Mouse (Mus musculus) skeletal muscle tissue, postnatal 0 days (tissue): ENCODE results near the gene Npr1. TPM values are rescaled to one million over a fixed set of nuclear protein-coding genes. Genes with fewer than 3 reads are reported as not detected.

Source experiments
- polyA plus RNA-seq: library from polyadenylated mRNA; unstranded; fragments of >200 nt; fragmentation: Nextera tagmentation; extraction: Ambion mirVana; gene quantifications from 2 replicates; pipeline ENCODE4 v1.2.1, GENCODE M21; 2015

Npr1 gene
- 7.6 and 8.8 TPM in 2 replicates for polyA plus RNA-seq

GRCm38 (mm10) chr3:90465686-90466310 lies at the start of gene Npr1:
Gene Npr1, minus strand, starts transcription at chr3:90465866.

GRCm38 (mm10) chr3:90513796-90514590 lies 48.3 kb upstream of the Npr1 start, which contains the start of the genes S100a1 and S100a13:
Gene S100a1, minus strand, starts transcription at chr3:90514392.
Gene S100a13, plus strand, starts transcription at chr3:90514435.

DNA sequence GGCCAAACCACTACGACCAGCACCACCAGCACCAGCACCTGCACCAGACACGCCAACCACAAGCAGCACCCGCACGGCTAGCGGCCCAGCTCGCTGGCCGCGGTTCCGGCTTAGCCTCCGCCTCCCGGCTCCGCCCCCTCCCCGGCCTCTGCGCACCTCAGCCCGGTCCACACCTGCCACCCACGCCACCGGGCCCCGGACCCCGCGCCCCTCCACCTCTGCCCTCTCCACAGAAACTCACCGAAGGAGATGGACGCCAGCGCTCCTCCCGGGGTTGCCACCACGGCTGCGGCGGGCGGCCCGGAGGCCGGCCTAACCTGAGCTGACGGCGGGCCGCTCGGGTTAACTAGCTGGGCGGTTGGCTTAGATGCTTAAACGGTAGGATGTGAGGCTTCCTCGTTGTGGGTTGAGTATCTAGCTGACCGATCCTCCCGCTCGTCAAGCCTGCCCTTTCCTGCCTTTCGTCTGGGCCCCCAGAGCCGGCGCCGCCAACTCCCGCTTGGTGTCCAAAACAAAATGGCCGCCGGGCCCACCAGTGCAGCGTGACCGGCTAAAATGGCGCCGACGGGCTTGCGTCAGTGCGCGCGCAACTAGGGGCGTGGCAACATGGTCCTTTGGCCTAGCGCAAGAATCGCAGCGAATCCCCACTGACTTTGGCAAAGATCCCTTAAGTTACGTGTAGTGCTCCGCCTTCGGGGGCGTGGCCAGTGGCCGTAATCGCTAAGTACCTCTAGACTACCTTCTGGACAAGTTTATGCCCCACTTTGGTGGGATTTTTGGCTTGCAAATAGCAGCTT lies 43.5 kb upstream of the Npr1 start, which contains the start of gene Chtop:
TSS of gene Chtop (minus strand) at position 549 of the 797 bp plus-strand sequence.

DNA sequence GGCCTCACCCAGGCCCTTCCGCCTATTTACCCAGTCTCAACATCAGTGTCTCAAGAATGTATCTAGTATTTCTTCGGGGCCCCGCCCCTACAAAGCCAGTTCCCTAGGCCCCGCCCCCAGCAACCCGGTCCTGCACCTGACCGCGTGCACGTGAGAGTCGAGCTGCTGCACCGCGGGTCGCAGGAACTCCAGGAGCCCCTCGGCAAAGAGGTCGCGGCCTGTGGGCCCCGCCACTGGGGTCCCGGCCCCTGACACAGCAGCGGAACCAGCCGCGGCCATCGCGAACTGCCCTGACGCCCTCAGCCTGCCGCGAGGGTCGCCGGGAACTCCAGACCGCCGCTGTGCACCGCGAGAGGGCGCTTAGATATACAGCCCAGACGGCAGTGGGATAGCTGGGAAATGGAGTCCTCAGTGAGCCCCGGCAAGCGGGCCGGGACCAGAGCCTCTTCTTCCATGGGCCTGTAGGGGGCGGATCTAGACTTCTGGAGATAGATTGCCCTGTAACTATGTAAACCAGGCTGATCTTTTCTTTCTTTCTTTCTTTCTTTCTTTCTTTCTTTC lies 25.1 kb upstream of the Npr1 start, which contains the start of gene Snapin:
TSS of gene Snapin (minus strand) at position 338 of the 561 bp plus-strand sequence.

GRCm38 (mm10) chr3:90475831-90476611 lies 10.4 kb upstream of the Npr1 start, which contains the start of gene Ilf2:
Gene Ilf2, plus strand, starts transcription at chr3:90476126.

GRCm38 (mm10) chr3:90433381-90434020 lies 32.2 kb downstream of the Npr1 start, which contains the start of gene Ints3:
Gene Ints3, minus strand, starts transcription at chr3:90433622.

Other genes starting within 250 kb of the Npr1 start
- 146 and 151 TPM in 2 replicates for gene Jtb, start 234.3 kb downstream of the Npr1 start, polyA plus RNA-seq
- 1.3 and 1.5 TPM in 2 replicates for gene Creb3l4, start 222.4 kb downstream of the Npr1 start, polyA plus RNA-seq
- gene Slc39a1, start 217.7 kb downstream of the Npr1 start, polyA plus RNA-seq: 72.4 and 77.7 TPM in 2 replicates
- gene Crtc2, start 211.7 kb downstream of the Npr1 start, polyA plus RNA-seq: 10.5 and 10.7 TPM in 2 replicates
- 5.1 and 5.5 TPM in 2 replicates for gene Dennd4b, start 200.7 kb downstream of the Npr1 start, polyA plus RNA-seq
- 5.7 and 6.3 TPM in 2 replicates for gene Gatad2b, start 172.7 kb downstream of the Npr1 start, polyA plus RNA-seq
- 2.9 and 4.0 TPM in 2 replicates for gene Slc27a3, start 75.9 kb downstream of the Npr1 start, polyA plus RNA-seq
- 9.1 and 9.9 TPM in 2 replicates for gene Ints3, start 32.2 kb downstream of the Npr1 start, polyA plus RNA-seq
- 58.2 and 62.9 TPM in 2 replicates for gene Ilf2, start 10.3 kb upstream of the Npr1 start, polyA plus RNA-seq
- gene Snapin, start 25.2 kb upstream of the Npr1 start, polyA plus RNA-seq: 118 and 120 TPM in 2 replicates
- 66.7 and 74.5 TPM in 2 replicates for gene Chtop, start 43.6 kb upstream of the Npr1 start, polyA plus RNA-seq
- gene S100a1, start 48.5 kb upstream of the Npr1 start, polyA plus RNA-seq: 49.4 and 84.8 TPM in 2 replicates
- gene S100a13, start 48.6 kb upstream of the Npr1 start, polyA plus RNA-seq: 55.8 and 71.4 TPM in 2 replicates
- 4.5 TPM in 1 of 2 replicates, not detected in the other for gene S100a14, start 61.0 kb upstream of the Npr1 start, polyA plus RNA-seq
- gene S100a16, start 71.4 kb upstream of the Npr1 start, polyA plus RNA-seq: 130 and 181 TPM in 2 replicates
- gene S100a3, start 94.7 kb upstream of the Npr1 start, polyA plus RNA-seq: 1.2 TPM in 2 replicates
- gene S100a2, start 124.4 kb upstream of the Npr1 start, polyA plus RNA-seq: not detected in 2 replicates
- gene Gm42674, start 136.0 kb upstream of the Npr1 start, polyA plus RNA-seq: not detected in 2 replicates
- gene S100a4, start 137.9 kb upstream of the Npr1 start, polyA plus RNA-seq: 14.1 and 14.6 TPM in 2 replicates
- gene S100a5, start 142.7 kb upstream of the Npr1 start, polyA plus RNA-seq: not detected in 2 replicates
- gene S100a6, start 147.0 kb upstream of the Npr1 start, polyA plus RNA-seq: 205 and 259 TPM in 2 replicates
- gene S100a7a, start 188.2 kb upstream of the Npr1 start, polyA plus RNA-seq: not detected in 2 replicates
- 18.5 and 28.7 TPM in 2 replicates for gene S100a8, start 203.1 kb upstream of the Npr1 start, polyA plus RNA-seq
- 8.7 and 17.2 TPM in 2 replicates for gene S100a9, start 229.9 kb upstream of the Npr1 start, polyA plus RNA-seq